Mouse (Mus musculus): ENCODE data around the gene Fnbp1. TPM values are rescaled to one million over a fixed set of nuclear protein-coding genes. Genes with fewer than 3 reads are reported as not detected.

Fnbp1 gene
- polyA plus RNA-seq, 1 experiment from 2014 or later = 15.3 TPM

- Histone ChIP-seq H3K27ac (no peak overlapping the region), H3K9ac (replicated peaks) (no peak overlapping the region), H3K27me3 (no peaks in the 10 kb centered on the region), H3K4me2 (no peak overlapping the region), H3K9me3 (no peaks in the 10 kb centered on the region), H3K36me3 (peaks cover 35% of the 10 kb centered on the region), H3K4me1 (replicated peaks) (no peaks in the 10 kb centered on the region), H3K4me3 (replicated peaks) (no peak overlapping the region)
- ATAC-seq (ENCODE audit: insufficient number of reproducible peaks, insufficient read depth, low FRiP score, low TSS enrichment, low read depth) = no peak
- WGBS = 91% methylated on average over 6 of the region's 6 CpGs
Observed at GRCm38 (mm10) chr2:31048037-31048436, 93.8 kb downstream of the Fnbp1 start.

GRCm38 (mm10) chr2:31043856-31044255 is 98.0 kb downstream of the Fnbp1 start:
- no peak for ATAC-seq (ENCODE audit: insufficient number of reproducible peaks, insufficient read depth, low FRiP score, low TSS enrichment, low read depth)
- 96% methylated on average over 1 of the region's 1 CpGs for WGBS

GRCm38 (mm10) chr2:31042881-31043280 is 98.9 kb downstream of the Fnbp1 start:
- Histone ChIP-seq H3K4me2 (no peak overlapping the region), H3K4me1 (replicated peaks) (no peaks in the 10 kb centered on the region), H3K36me3 (peaks cover 35% of the 10 kb centered on the region), H3K27me3 (no peaks in the 10 kb centered on the region), H3K9me3 (0 out of 2 replicates have a peak, but pooled peaks cover 6% of the 10 kb centered on the region), H3K9ac (replicated peaks) (no peak overlapping the region), H3K27ac (no peak overlapping the region), H3K4me3 (replicated peaks) (no peak overlapping the region)
- 88% methylated on average over 6 of the region's 6 CpGs for WGBS
- no peak for ATAC-seq (ENCODE audit: insufficient number of reproducible peaks, insufficient read depth, low FRiP score, low TSS enrichment, low read depth)

More at GRCm38 (mm10) chr2:31043856-31044255, 98.0 kb downstream of the Fnbp1 start:
- Histone ChIP-seq H3K27me3 (no peaks in the 10 kb centered on the region), H3K4me2 (no peak overlapping the region), H3K9me3 (0 out of 2 replicates have a peak, but pooled peaks cover 6% of the 10 kb centered on the region), H3K9ac (replicated peaks) (no peak overlapping the region), H3K27ac (no peak overlapping the region), H3K4me1 (replicated peaks) (no peaks in the 10 kb centered on the region), H3K4me3 (replicated peaks) (no peak overlapping the region), H3K36me3 (peaks cover 29% of the 10 kb centered on the region)

GRCm38 (mm10) chr2:31041386-31041785 is 100.4 kb downstream of the Fnbp1 start:
- no peak for ATAC-seq (ENCODE audit: insufficient number of reproducible peaks, insufficient read depth, low FRiP score, low TSS enrichment, low read depth)
- Histone ChIP-seq H3K4me2 (no peak overlapping the region), H3K27me3 (no peaks in the 10 kb centered on the region), H3K27ac (no peak overlapping the region), H3K4me3 (replicated peaks) (no peak overlapping the region), H3K9me3 (0 out of 2 replicates have a peak, but pooled peaks cover 6% of the 10 kb centered on the region), H3K36me3 (peaks cover 41% of the 10 kb centered on the region), H3K4me1 (replicated peaks) (no peaks in the 10 kb centered on the region), H3K9ac (replicated peaks) (no peak overlapping the region)
- WGBS = 81% methylated on average over 6 of the region's 6 CpGs

GRCm38 (mm10) chr2:31040487-31040886 is 101.3 kb downstream of the Fnbp1 start:
- H3K9ac ChIP-seq (replicated peaks) = no peak overlapping the region
- no peak overlapping the region for H3K4me2 ChIP-seq
- WGBS = 74% methylated on average over 3 of the region's 3 CpGs
- H3K4me1 ChIP-seq (replicated peaks) = no peaks in the 10 kb centered on the region
- ATAC-seq (ENCODE audit: insufficient number of reproducible peaks, insufficient read depth, low FRiP score, low TSS enrichment, low read depth) = no peak
- no peak overlapping the region for H3K27ac ChIP-seq
- H3K4me3 ChIP-seq (replicated peaks) = no peak overlapping the region
- peaks cover 46% of the 10 kb centered on the region for H3K36me3 ChIP-seq
- no peaks in the 10 kb centered on the region for H3K27me3 ChIP-seq
- 0 out of 2 replicates have a peak, but pooled peaks cover 10% of the 10 kb centered on the region for H3K9me3 ChIP-seq

GRCm38 (mm10) chr2:31040043-31040442 is 101.8 kb downstream of the Fnbp1 start:
- 93% methylated on average over 3 of the region's 3 CpGs for WGBS
- Histone ChIP-seq H3K9ac (replicated peaks) (no peak overlapping the region), H3K4me1 (replicated peaks) (no peaks in the 10 kb centered on the region), H3K36me3 (peaks cover 50% of the 10 kb centered on the region), H3K4me2 (no peak overlapping the region), H3K27me3 (no peaks in the 10 kb centered on the region), H3K9me3 (0 out of 2 replicates have a peak, but pooled peaks cover 11% of the 10 kb centered on the region), H3K4me3 (replicated peaks) (no peak overlapping the region), H3K27ac (no peak overlapping the region)
- ATAC-seq (ENCODE audit: insufficient number of reproducible peaks, insufficient read depth, low FRiP score, low TSS enrichment, low read depth) = no peak

GRCm38 (mm10) chr2:31036811-31037210 is 105.0 kb downstream of the Fnbp1 start:
- 95% methylated on average over 6 of the region's 6 CpGs for WGBS

GRCm38 (mm10) chr2:31031972-31032371 is 109.8 kb downstream of the Fnbp1 start:
- Histone ChIP-seq H3K4me2 (no peak overlapping the region), H3K9me3 (0 out of 2 replicates have a peak, but pooled peaks cover 5% of the 10 kb centered on the region), H3K27ac (no peak overlapping the region), H3K4me3 (replicated peaks) (no peak overlapping the region), H3K4me1 (replicated peaks) (no peaks in the 10 kb centered on the region; the same call in 1 of the 2 replicates), H3K36me3 (peaks cover 77% of the 10 kb centered on the region), H3K9ac (replicated peaks) (no peak overlapping the region), H3K27me3 (no peaks in the 10 kb centered on the region)
- WGBS = 88% methylated on average over 7 of the region's 7 CpGs
- ATAC-seq (ENCODE audit: insufficient number of reproducible peaks, insufficient read depth, low FRiP score, low TSS enrichment, low read depth) = no peak

More at GRCm38 (mm10) chr2:31036811-31037210, 105.0 kb downstream of the Fnbp1 start:
- H3K27ac ChIP-seq = no peak overlapping the region
- no peak for ATAC-seq (ENCODE audit: insufficient number of reproducible peaks, insufficient read depth, low FRiP score, low TSS enrichment, low read depth)
- H3K36me3 ChIP-seq = peaks cover 76% of the 10 kb centered on the region
- H3K9me3 ChIP-seq = 0 out of 2 replicates have a peak, but pooled peaks cover 11% of the 10 kb centered on the region
- H3K4me1 ChIP-seq (replicated peaks) = no peaks in the 10 kb centered on the region
- no peak overlapping the region for H3K9ac ChIP-seq (replicated peaks)
- no peaks in the 10 kb centered on the region for H3K27me3 ChIP-seq
- H3K4me3 ChIP-seq (replicated peaks) = no peak overlapping the region
- H3K4me2 ChIP-seq = no peak overlapping the region

GRCm38 (mm10) chr2:31026642-31027041 is 115.2 kb downstream of the Fnbp1 start:
- H3K27ac ChIP-seq = no peak overlapping the region
- 65% methylated on average over 8 of the region's 8 CpGs for WGBS
- ATAC-seq (ENCODE audit: insufficient number of reproducible peaks, insufficient read depth, low FRiP score, low TSS enrichment, low read depth) = no peak
- no peaks in the 10 kb centered on the region; the same call in 1 of the 2 replicates for H3K4me1 ChIP-seq (replicated peaks)
- no peaks in the 10 kb centered on the region for H3K9me3 ChIP-seq
- H3K9ac ChIP-seq (replicated peaks) = no peak overlapping the region
- peaks cover 35% of the 10 kb centered on the region for H3K36me3 ChIP-seq
- no peak overlapping the region for H3K4me2 ChIP-seq
- no peak overlapping the region for H3K4me3 ChIP-seq (replicated peaks)
- H3K27me3 ChIP-seq = no peaks in the 10 kb centered on the region

GRCm38 (mm10) chr2:31025458-31025857 is 116.3 kb downstream of the Fnbp1 start:
- no peaks in the 10 kb centered on the region; the same call in 1 of the 2 replicates for H3K4me1 ChIP-seq (replicated peaks)
- no peak overlapping the region for H3K4me3 ChIP-seq (replicated peaks)
- no peaks in the 10 kb centered on the region for H3K9me3 ChIP-seq
- H3K36me3 ChIP-seq = peaks cover 38% of the 10 kb centered on the region
- H3K27me3 ChIP-seq = no peaks in the 10 kb centered on the region
- no peak overlapping the region for H3K9ac ChIP-seq (replicated peaks)
- no peak overlapping the region for H3K4me2 ChIP-seq
- WGBS = 86% methylated on average over 3 of the region's 3 CpGs
- ATAC-seq (ENCODE audit: insufficient number of reproducible peaks, insufficient read depth, low FRiP score, low TSS enrichment, low read depth) = no peak
- H3K27ac ChIP-seq = no peak overlapping the region

GRCm38 (mm10) chr2:31024618-31025370 is 117.0 kb downstream of the Fnbp1 start:
- no peak for ATAC-seq (ENCODE audit: insufficient number of reproducible peaks, insufficient read depth, low FRiP score, low TSS enrichment, low read depth)
- WGBS = 27% methylated on average over 5 of the region's 5 CpGs
- H3K36me3 ChIP-seq = peaks cover 40% of the 10 kb centered on the region

More at GRCm38 (mm10) chr2:31024618-31025370, 117.0 kb downstream of the Fnbp1 start:
- Histone ChIP-seq H3K4me3 (replicated peaks) (no peak overlapping the region), H3K9ac (replicated peaks) (no peak overlapping the region), H3K9me3 (no peaks in the 10 kb centered on the region), H3K4me1 (replicated peaks) (no peaks in the 10 kb centered on the region; the same call in 1 of the 2 replicates), H3K4me2 (no peak overlapping the region), H3K27me3 (no peaks in the 10 kb centered on the region), H3K27ac (no peak overlapping the region)

Data from limb, embryonic 12.5 days (tissue).